Mouse (Mus musculus): ENCODE measurements around the gene Tle6. TPM values are rescaled to one million over a fixed set of nuclear protein-coding genes. Genes with fewer than 3 reads are reported as not detected.
A peak's percentile ranks its signal among the peaks of the same experiment; 100 is the strongest.

Gene Tle6
- total RNA-seq, 2 experiments from 2014 or later, result 2.7 TPM; not detected in 1

DNA sequence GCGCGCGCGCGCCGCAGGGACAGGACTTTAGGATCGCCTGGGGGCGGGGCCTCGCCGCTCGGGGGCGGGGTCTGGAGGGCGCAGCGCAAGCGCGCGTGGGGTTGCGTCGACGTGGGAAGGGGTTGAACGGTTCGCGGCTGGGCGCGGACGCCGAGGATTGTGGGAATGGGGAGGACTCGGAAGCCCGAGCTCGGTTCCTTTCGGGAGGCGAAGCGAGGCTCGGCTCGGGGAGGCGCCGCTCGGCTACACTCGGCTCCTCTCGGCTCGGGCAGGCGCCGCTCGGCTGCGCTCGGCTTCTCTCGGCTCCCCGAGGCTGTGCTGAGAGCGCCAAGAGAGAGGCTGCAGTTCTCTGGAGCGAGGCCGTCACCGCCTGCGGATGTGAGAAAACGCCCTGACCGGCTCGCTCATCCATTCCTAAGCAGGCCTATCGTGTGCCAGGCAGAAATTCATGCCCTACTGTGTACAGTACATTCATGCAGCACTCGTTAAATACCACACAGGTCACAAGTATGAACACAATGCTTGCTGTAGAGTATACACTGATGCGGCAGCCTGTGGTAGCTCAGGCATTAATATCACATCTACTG is 55.6 kb downstream of the Tle6 start, which contains the start of gene Gna11:
TSS of gene Gna11 (minus strand) at position 30 of the 587 bp plus-strand sequence.
- ATAC-seq (replicated peaks; ENCODE audit: low FRiP score, poor library complexity, severe bottlenecking), result peak; percentile 84

DNA sequence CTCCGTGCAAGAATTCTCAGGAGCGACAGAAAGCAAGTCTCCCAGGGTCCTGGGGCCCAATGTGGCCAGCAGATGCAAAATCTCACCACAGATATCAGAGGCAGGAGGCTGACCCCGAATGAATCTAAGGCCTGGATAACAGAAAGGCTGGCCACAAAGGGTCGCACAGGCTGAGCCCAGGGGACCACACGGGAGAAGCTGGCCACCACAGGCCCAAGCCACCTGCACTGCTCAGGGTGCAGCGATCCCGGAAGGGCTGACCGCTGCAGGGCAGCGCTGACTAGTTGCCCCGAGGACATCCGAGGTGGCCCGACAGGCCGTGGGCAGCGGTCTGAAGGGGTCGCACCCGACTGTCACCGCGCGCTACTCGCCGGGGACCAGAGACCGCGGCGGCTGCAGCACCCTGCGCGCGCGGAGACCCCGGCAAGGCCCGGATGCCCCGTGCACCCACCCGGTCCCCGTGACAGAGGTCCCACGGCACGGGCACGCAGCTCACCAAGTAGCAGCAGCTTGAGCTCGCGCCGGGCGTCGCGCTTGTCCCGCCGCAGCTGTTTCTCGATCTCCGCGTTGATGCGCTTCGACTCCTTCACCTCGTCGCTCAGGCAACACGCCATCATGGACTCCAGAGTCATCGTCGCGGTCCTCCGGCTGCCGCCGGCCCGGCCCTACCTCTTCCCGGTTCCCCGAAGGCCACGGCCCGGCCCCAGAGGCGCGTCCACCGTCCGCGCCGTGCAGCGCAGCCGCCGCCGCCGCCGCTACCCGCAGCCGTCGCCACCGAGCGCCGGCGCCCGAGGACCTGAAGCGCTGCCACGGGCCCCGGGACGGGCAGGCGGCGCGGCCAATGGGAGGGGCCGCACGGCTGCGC is 56.3 kb downstream of the Tle6 start:
- ATAC-seq (replicated peaks; ENCODE audit: low FRiP score, poor library complexity, severe bottlenecking), result peak; percentile 16

DNA sequence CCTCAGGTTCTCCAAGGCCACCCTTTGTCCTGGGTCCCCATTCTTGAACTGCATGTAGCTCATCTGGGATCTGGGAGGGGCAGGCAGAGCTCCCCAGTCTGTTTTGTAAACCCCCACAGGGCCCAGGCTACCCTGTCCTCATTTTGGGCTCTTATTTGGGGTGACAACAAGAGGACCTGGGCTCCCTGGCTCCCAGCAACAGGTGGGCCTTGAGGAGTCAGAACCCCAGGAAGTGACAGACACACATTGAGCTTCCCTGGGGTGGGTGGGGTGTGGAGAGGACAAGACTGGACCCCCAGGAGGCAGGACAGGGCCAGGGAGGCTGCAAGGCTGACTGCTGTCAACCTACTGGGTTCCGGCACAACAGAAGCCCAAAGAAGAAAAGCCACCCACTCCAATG is 57.2 kb downstream of the Tle6 start:
- no peak for ATAC-seq (replicated peaks; ENCODE audit: low FRiP score, poor library complexity, severe bottlenecking)

DNA sequence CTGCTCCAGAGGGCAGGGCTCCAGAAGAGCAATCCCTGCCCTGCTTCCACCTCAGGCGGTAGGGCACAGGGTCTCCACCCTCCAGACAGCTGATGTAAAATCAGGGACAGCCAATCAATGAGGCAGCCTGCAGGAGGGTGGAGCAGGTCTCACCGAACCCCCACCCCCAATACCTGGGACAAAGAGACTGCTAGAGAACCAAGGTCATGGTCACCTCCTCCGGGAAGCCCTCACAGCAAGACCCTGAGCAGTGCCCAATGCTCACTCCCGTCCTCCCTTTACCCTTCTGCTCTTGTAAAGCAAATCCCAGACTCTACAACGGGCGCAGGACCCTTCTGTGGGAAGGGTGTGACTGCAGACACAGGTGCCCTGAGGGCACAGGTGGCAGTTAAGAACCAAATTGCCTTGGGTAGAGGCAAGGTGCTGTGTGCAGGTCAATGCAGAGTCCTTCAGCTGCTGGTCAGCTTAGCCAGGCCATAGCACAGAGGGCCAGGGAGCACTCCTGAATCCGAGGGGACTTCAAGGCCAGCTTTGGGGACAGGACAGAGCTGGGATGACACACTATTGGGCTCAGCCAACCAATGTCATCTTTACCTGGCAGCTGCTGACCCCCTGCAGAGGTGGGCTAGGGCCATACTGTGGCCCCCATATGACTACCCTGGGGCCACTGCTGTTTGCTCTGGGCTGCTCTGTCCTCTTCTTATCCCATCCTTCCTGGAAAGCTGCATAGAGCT is 58.0 kb downstream of the Tle6 start:
- no peak for ATAC-seq (replicated peaks; ENCODE audit: low FRiP score, poor library complexity, severe bottlenecking)

DNA sequence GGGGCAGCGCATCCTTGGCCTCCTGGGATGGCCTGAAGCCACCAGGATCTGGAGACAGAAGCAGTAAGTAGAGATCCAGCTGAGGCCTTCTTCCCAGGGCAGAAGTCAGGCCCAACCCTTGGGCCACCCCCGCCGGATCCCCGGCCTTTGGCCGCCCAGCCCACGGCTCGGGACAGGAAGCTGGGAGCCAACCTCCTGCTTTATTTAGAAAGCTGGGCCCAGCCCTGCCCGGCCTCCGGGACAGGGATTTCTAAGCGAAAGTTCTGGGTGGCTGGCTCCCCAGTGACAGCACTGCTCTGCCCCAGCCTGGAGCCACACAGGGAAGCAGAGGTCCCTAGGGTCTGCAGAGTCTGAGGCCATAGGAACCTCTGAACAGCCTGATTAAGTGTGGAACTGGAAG is 59.1 kb downstream of the Tle6 start:
- no peak for ATAC-seq (replicated peaks; ENCODE audit: low FRiP score, poor library complexity, severe bottlenecking)

DNA sequence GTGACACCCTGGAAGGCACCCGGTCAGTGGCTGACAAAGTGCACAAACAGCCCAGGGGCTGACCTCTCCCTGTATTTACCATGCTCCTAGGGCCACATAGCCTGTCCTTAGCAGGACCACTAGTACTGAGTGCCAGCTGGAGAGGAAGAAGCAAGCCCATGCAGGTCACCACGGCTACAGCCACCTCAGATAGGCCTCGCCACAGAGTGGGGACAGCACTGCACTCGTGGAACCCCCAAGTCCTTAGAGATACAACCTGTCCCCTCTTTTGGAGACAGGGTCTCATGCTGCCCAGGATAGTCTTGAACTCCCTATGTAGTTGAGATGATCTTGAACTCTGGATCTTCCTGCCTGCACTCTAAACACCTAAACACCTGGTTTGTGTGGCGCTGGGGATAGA is 59.5 kb downstream of the Tle6 start:
- ATAC-seq (replicated peaks; ENCODE audit: low FRiP score, poor library complexity, severe bottlenecking), result no peak

Other genes with a start within 250 kb of the Tle6 start
- 1.9 and 2.5 TPM in 2 replicates for gene Mfsd12, start 243.6 kb downstream of the Tle6 start, total RNA-seq (2015; ENCODE audit: low replicate concordance)
- gene Mfsd12, start 243.6 kb downstream of the Tle6 start, total RNA-seq (2017; ENCODE audit: low replicate concordance), result 8.7 and 10.6 TPM in 2 replicates
- gene 4930404N11Rik, start 235.3 kb downstream of the Tle6 start, total RNA-seq (2015; ENCODE audit: low replicate concordance), result 15.6 and 27.0 TPM in 2 replicates
- 35.7 and 41.5 TPM in 2 replicates for gene 4930404N11Rik, start 235.3 kb downstream of the Tle6 start, total RNA-seq (2017; ENCODE audit: low replicate concordance)
- gene Fzr1, start 222.6 kb downstream of the Tle6 start, total RNA-seq (2015; ENCODE audit: low replicate concordance), result 286 and 325 TPM in 2 replicates
- 463 and 486 TPM in 2 replicates for gene Fzr1, start 222.6 kb downstream of the Tle6 start, total RNA-seq (2017; ENCODE audit: low replicate concordance)
- gene Dohh, start 216.6 kb downstream of the Tle6 start, total RNA-seq (2015; ENCODE audit: low replicate concordance), result 10.4 and 11.7 TPM in 2 replicates
- gene Dohh, start 216.6 kb downstream of the Tle6 start, total RNA-seq (2017; ENCODE audit: low replicate concordance), result 32.5 and 33.7 TPM in 2 replicates
- 2.5 and 3.7 TPM in 2 replicates for gene Gm48551, start 216.6 kb downstream of the Tle6 start, total RNA-seq (2015; ENCODE audit: low replicate concordance)
- gene Gm48551, start 216.6 kb downstream of the Tle6 start, total RNA-seq (2017; ENCODE audit: low replicate concordance), result 1.3 TPM in 1 of 2 replicates, not detected in the other
- not detected in 2 replicates for gene Gm48552, start 212.1 kb downstream of the Tle6 start, total RNA-seq (2015; ENCODE audit: low replicate concordance)
- gene Gm48552, start 212.1 kb downstream of the Tle6 start, total RNA-seq (2017; ENCODE audit: low replicate concordance), result 5.6 TPM in 1 of 2 replicates, not detected in the other
- gene Smim24, start 208.0 kb downstream of the Tle6 start, total RNA-seq (2015; ENCODE audit: low replicate concordance), result 5.4 TPM in 1 of 2 replicates, not detected in the other
- 1.8 and 3.8 TPM in 2 replicates for gene Smim24, start 208.0 kb downstream of the Tle6 start, total RNA-seq (2017; ENCODE audit: low replicate concordance)
- 13.4 and 23.8 TPM in 2 replicates for gene Nfic, start 145.4 kb downstream of the Tle6 start, total RNA-seq (2015; ENCODE audit: low replicate concordance)
- gene Nfic, start 145.4 kb downstream of the Tle6 start, total RNA-seq (2017; ENCODE audit: low replicate concordance), result 0.84 and 8.2 TPM in 2 replicates
- gene Celf5, start 118.4 kb downstream of the Tle6 start, total RNA-seq (2015; ENCODE audit: low replicate concordance), result not detected in 2 replicates
- 0.68 TPM in 1 of 2 replicates, not detected in the other for gene Celf5, start 118.4 kb downstream of the Tle6 start, total RNA-seq (2017; ENCODE audit: low replicate concordance)
- 8.1 and 46.4 TPM in 2 replicates for gene Ncln, start 104.7 kb downstream of the Tle6 start, total RNA-seq (2015; ENCODE audit: low replicate concordance)
- 10.8 and 12.8 TPM in 2 replicates for gene Ncln, start 104.7 kb downstream of the Tle6 start, total RNA-seq (2017; ENCODE audit: low replicate concordance)
- gene S1pr4, start 100.9 kb downstream of the Tle6 start, total RNA-seq (2015; ENCODE audit: low replicate concordance), result 2.9 and 4.6 TPM in 2 replicates
- 2.1 and 6.0 TPM in 2 replicates for gene S1pr4, start 100.9 kb downstream of the Tle6 start, total RNA-seq (2017; ENCODE audit: low replicate concordance)
- gene Gna15, start 76.8 kb downstream of the Tle6 start, total RNA-seq (2015; ENCODE audit: low replicate concordance), result 2.1 and 12.1 TPM in 2 replicates
- gene Gna15, start 76.8 kb downstream of the Tle6 start, total RNA-seq (2017; ENCODE audit: low replicate concordance), result 6.3 and 14.8 TPM in 2 replicates
- gene Gna11, start 55.9 kb downstream of the Tle6 start, total RNA-seq (2015; ENCODE audit: low replicate concordance), result 1.9 and 2.1 TPM in 2 replicates
- 5.9 and 10.9 TPM in 2 replicates for gene Gna11, start 55.9 kb downstream of the Tle6 start, total RNA-seq (2017; ENCODE audit: low replicate concordance)
- 68.5 and 77.8 TPM in 2 replicates for gene Aes, start 41.6 kb downstream of the Tle6 start, total RNA-seq (2015; ENCODE audit: low replicate concordance)
- 31.4 and 81.9 TPM in 2 replicates for gene Aes, start 41.6 kb downstream of the Tle6 start, total RNA-seq (2017; ENCODE audit: low replicate concordance)
- not detected in 2 replicates for gene Tle2, start 26.5 kb downstream of the Tle6 start, total RNA-seq (2015; ENCODE audit: low replicate concordance)
- not detected in 2 replicates for gene Tle2, start 26.5 kb downstream of the Tle6 start, total RNA-seq (2017; ENCODE audit: low replicate concordance)
- gene BC025920, start 5.2 kb upstream of the Tle6 start, total RNA-seq (2015; ENCODE audit: low replicate concordance), result 2.9 and 6.0 TPM in 2 replicates
- gene BC025920, start 5.2 kb upstream of the Tle6 start, total RNA-seq (2017; ENCODE audit: low replicate concordance), result 2.0 and 8.8 TPM in 2 replicates
- gene Sirt6, start 26.7 kb upstream of the Tle6 start, total RNA-seq (2015; ENCODE audit: low replicate concordance), result 0.63 and 0.96 TPM in 2 replicates
- gene Sirt6, start 26.7 kb upstream of the Tle6 start, total RNA-seq (2017; ENCODE audit: low replicate concordance), result 0.56 and 3.7 TPM in 2 replicates
- not detected in 2 replicates for gene Ankrd24, start 27.5 kb upstream of the Tle6 start, total RNA-seq (2015; ENCODE audit: low replicate concordance)
- 0.28 and 1.1 TPM in 2 replicates for gene Ankrd24, start 27.5 kb upstream of the Tle6 start, total RNA-seq (2017; ENCODE audit: low replicate concordance)
- gene Gm10778, start 48.0 kb upstream of the Tle6 start, total RNA-seq (2015; ENCODE audit: low replicate concordance), result 0.63 and 1.9 TPM in 2 replicates
- gene Gm10778, start 48.0 kb upstream of the Tle6 start, total RNA-seq (2017; ENCODE audit: low replicate concordance), result 1.4 TPM in 1 of 2 replicates, not detected in the other
- 6.3 TPM in 1 of 2 replicates, not detected in the other for gene Zfp433, start 103.8 kb upstream of the Tle6 start, total RNA-seq (2015; ENCODE audit: low replicate concordance)
- 1.2 and 5.4 TPM in 2 replicates for gene Zfp433, start 103.8 kb upstream of the Tle6 start, total RNA-seq (2017; ENCODE audit: low replicate concordance)
- not detected in 2 replicates for gene Gm3055, start 170.1 kb upstream of the Tle6 start, total RNA-seq (2015; ENCODE audit: low replicate concordance)
- gene Gm3055, start 170.1 kb upstream of the Tle6 start, total RNA-seq (2017; ENCODE audit: low replicate concordance), result 0.34 and 1.4 TPM in 2 replicates
- gene Gm4767, start 211.1 kb upstream of the Tle6 start, total RNA-seq (2015; ENCODE audit: low replicate concordance), result 1.5 and 1.9 TPM in 2 replicates
- 1.6 TPM in 1 of 2 replicates, not detected in the other for gene Gm4767, start 211.1 kb upstream of the Tle6 start, total RNA-seq (2017; ENCODE audit: low replicate concordance)

Data from erythroblast, adult 5-6 weeks (primary cell).